Mouse (Mus musculus): ENCODE data around the gene Ccl4.

GRCm38 (mm10) chr11:83636742-83637235 lies 25.6 kb upstream of the Ccl4 start:
- no peak for TF ChIP-seq CTCF (IDR thresholded peaks at IDR 0.05; ENCODE audit: borderline replicate concordance, insufficient read depth, low read length)
- TF ChIP-seq POLR2A (IDR thresholded peaks at IDR 0.05; ENCODE audit: low read depth, low read length): no peak

All from embryonic fibroblast, embryonic 13.5 days (primary cell).